Comparison of ENCODE assay signal across 8 mouse cellular contexts in genomic region chr10:80398719-80399190, GRCm38 (mm10). TPM values are rescaled to one million over a fixed set of nuclear protein-coding genes. Genes with fewer than 3 reads are reported as not detected.
DNase-seq lines count a peak whose midpoint lies in the region; ATAC-seq lines count a peak whose summit lies in the region.

No protein-coding gene starts in this region.

- peak; percentile 77 for ATAC-seq in hindbrain, embryonic 13.5 days (ENCODE audit: low FRiP score)

- peak overlapping the region; percentile 95 for H3K9ac ChIP-seq in hindbrain, embryonic 13.5 days

- no peaks in the 10 kb centered on the region for H3K27me3 ChIP-seq in hindbrain, embryonic 13.5 days

- peaks cover 37% of the 10 kb centered on the region for H3K4me1 ChIP-seq in hindbrain, embryonic 13.5 days (replicated peaks)

- peak overlapping the region; percentile 88 for H3K4me2 ChIP-seq in hindbrain, embryonic 13.5 days

- H3K27ac ChIP-seq in hindbrain, embryonic 13.5 days = peak overlapping the region; percentile 100

- no peaks in the 10 kb centered on the region for H3K9me3 ChIP-seq in hindbrain, embryonic 13.5 days

- peaks cover 50% of the 10 kb centered on the region for H3K36me3 ChIP-seq in hindbrain, embryonic 13.5 days

- H3K4me3 ChIP-seq in hindbrain, embryonic 13.5 days = peak overlapping the region; percentile 69

- WGBS in hindbrain, embryonic 13.5 days = under 1% methylated on average over 57 of the region's 59 CpGs

- DNase-seq in Muller cell, postnatal 12 days (ENCODE audit: inconsistent ontology term) = peak; percentile 98
- peak; percentile 99 for DNase-seq in cerebellum, adult 9-11 months
- DNase-seq in frontal cortex, postnatal 10 days (ENCODE audit: low spot score in 2 of 2) = peak; percentile 96 to 97
- DNase-seq in layer of hippocampus, postnatal 25 days (ENCODE audit: extremely low spot score in 1 of 2, low spot score in 1 of 2) = peak; percentile 94
- DNase-seq in lung, postnatal 25 days (ENCODE audit: low spot score) = peak; percentile 98
- DNase-seq in retina, embryonic 14.5 days (ENCODE audit: low spot score) = peak; percentile 100
- peak; percentile 98 for DNase-seq in thymus, postnatal 4 days

RNA-seq across cellular contexts. Expression of gene Mbd3, which starts 0.6 kb away (rescaled TPM):
- polyA plus RNA-seq in hindbrain, embryonic 13.5 days (2015; fragmentation: Nextera tagmentation; extraction: Ambion mirVana) = 230 TPM in 2 replicates
- total RNA-seq in layer of hippocampus, postnatal 25 days (2021) = 100 to 1,000 TPM; 138 to 159 TPM

RNA-seq across cellular contexts. Expression of gene Uqcr11, which starts 7.9 kb away (rescaled TPM):
- polyA plus RNA-seq in hindbrain, embryonic 13.5 days (2015; fragmentation: Nextera tagmentation; extraction: Ambion mirVana) = 575 and 577 TPM in 2 replicates
- total RNA-seq in layer of hippocampus, postnatal 25 days (2021) = 100 to 1,000 TPM; 520 to 551 TPM

RNA-seq across cellular contexts. Expression of gene Mex3d, which starts 11.3 kb away (rescaled TPM):
- 14.8 and 16.5 TPM in 2 replicates for polyA plus RNA-seq in hindbrain, embryonic 13.5 days (2015; fragmentation: Nextera tagmentation; extraction: Ambion mirVana)
- 10 to 100 TPM; 18.9 to 19.3 TPM for total RNA-seq in layer of hippocampus, postnatal 25 days (2021)

RNA-seq across cellular contexts. Expression of gene Tcf3, which starts 34.7 kb away (rescaled TPM):
- 60.9 and 62.5 TPM in 2 replicates for polyA plus RNA-seq in hindbrain, embryonic 13.5 days (2015; fragmentation: Nextera tagmentation; extraction: Ambion mirVana)
- total RNA-seq in layer of hippocampus, postnatal 25 days (2021) = 10 to 100 TPM; 26.9 to 32.1 TPM

RNA-seq across cellular contexts. Expression of gene Plk5, which starts 42.5 kb away (rescaled TPM):
- 1.2 and 1.7 TPM in 2 replicates for polyA plus RNA-seq in hindbrain, embryonic 13.5 days (2015; fragmentation: Nextera tagmentation; extraction: Ambion mirVana)
- 10 to 100 TPM; 14.6 to 16.9 TPM for total RNA-seq in layer of hippocampus, postnatal 25 days (2021)

Comparison
In these comparisons a context has a peak if more than half of its experiments do, and no peak if none do; other contexts are left out.
1. Peak in every context shown above with its lines: DNase-seq, ATAC-seq, H3K4me3 ChIP-seq and H3K27ac ChIP-seq.